Mouse (Mus musculus) embryo, embryonic 9.5 days (tissue): ENCODE data around the gene Olfr1101.

Experiments used
- DNase-seq: peaks from one replicate; pipeline ENCODE4 v3.0.0-alpha.2; 2017; ENCODE audit errors: extremely low spot score

Gene Olfr1101

GRCm38 (mm10) chr2:86991121-86991520, at the start of gene Olfr1101:
Olfr1101 (minus strand) TSS chr2:86991221.
- no peak for DNase-seq

- DNase-seq = no peak
Observed at GRCm38 (mm10) chr2:87036431-87036830, 45.4 kb upstream of the Olfr1101 start, which contains the start of gene Olfr1105. Olfr1105 (minus strand) TSS chr2:87036531.

- no peak for DNase-seq
Observed at GRCm38 (mm10) chr2:87026980-87027379, 36.0 kb upstream of the Olfr1101 start, which contains the start of gene Olfr1104. Olfr1104 (minus strand) TSS chr2:87027080.

GRCm38 (mm10) chr2:86998098-86998497, 7.1 kb upstream of the Olfr1101 start, which contains the start of gene Olfr1102:
Olfr1102 (plus strand) TSS chr2:86998398.
- no peak for DNase-seq

GRCm38 (mm10) chr2:86979854-86980253, 11.2 kb downstream of the Olfr1101 start, which contains the start of gene Olfr1100:
Olfr1100 (minus strand) TSS chr2:86979954.
- no peak for DNase-seq

GRCm38 (mm10) chr2:86960593-86960992, 30.4 kb downstream of the Olfr1101 start, which contains the start of gene Olfr1099:
Olfr1099 (minus strand) TSS chr2:86960693.
- no peak for DNase-seq
